Mouse (Mus musculus) lung, adult 2 months (tissue): ENCODE measurements at regions not wholly inside any gene's neighbourhood (a gene's known extent, or its start where the extent isn't known, plus 50 kb on each side); places are given as distances from the start of the nearest gene placed in this dataset.

ENCODE experiments used
- CTCF ChIP-seq: fragments of 200-500 bp; IDR thresholded peaks from 2 replicates; pipeline ENCODE4 v1.5.1; 2011; ENCODE audit warnings: mild to moderate bottlenecking, low read length, control low read depth; ENCODE audit not compliant: insufficient read depth
- POLR2A ChIP-seq: fragments of 200-500 bp; IDR thresholded peaks from 2 replicates; pipeline ENCODE4 v1.6.1; 2011; ENCODE audit warnings: low read depth, mild to moderate bottlenecking, control low read depth, low read length, borderline replicate concordance; ENCODE audit errors: extremely low read depth

GRCm38 (mm10) chr9:111870466-111870865 is 180.3 kb upstream of the Stac start:
- TF ChIP-seq POLR2A: no peak
- TF ChIP-seq CTCF: no peak
